Mouse (Mus musculus): Measurements from ENCODE around the gene Gm45062.
"Not testable (repeated sequence)": the region's sequence is repeated elsewhere in the genome, so short reads cannot be mapped to it uniquely, and the experiment has no call there.

The Gm45062 gene

GRCm38 (mm10) chr6:8312554-8312953 lies 53.3 kb downstream of the Gm45062 start:
- in situ Hi-C loops (cut with MboI) = no loop called here

- in situ Hi-C loops (cut with MboI) = no loop called here
Observed at GRCm38 (mm10) chr6:8316201-8316600, 57.0 kb downstream of the Gm45062 start.

GRCm38 (mm10) chr6:8319591-8319990 lies 60.3 kb downstream of the Gm45062 start:
- in situ Hi-C loops (cut with MboI) = no loop called here

GRCm38 (mm10) chr6:8331496-8331895 lies 72.2 kb downstream of the Gm45062 start:
- in situ Hi-C loops (cut with MboI) = not testable (repeated sequence)

- in situ Hi-C loops (cut with MboI) = no loop called here
Observed at GRCm38 (mm10) chr6:8333380-8333779, 74.1 kb downstream of the Gm45062 start.

GRCm38 (mm10) chr6:8336487-8337390 lies 77.5 kb downstream of the Gm45062 start:
- in situ Hi-C loops (cut with MboI) = no loop called here

GRCm38 (mm10) chr6:8339453-8339852 lies 80.2 kb downstream of the Gm45062 start:
- in situ Hi-C loops (cut with MboI) = no loop called here

GRCm38 (mm10) chr6:8343271-8343670 lies 84.0 kb downstream of the Gm45062 start:
- in situ Hi-C loops (cut with MboI) = no loop called here

GRCm38 (mm10) chr6:8345219-8345856 lies 86.1 kb downstream of the Gm45062 start:
- in situ Hi-C loops (cut with MboI) = no loop called here

- in situ Hi-C loops (cut with MboI) = no loop called here
Observed at GRCm38 (mm10) chr6:8347154-8347553, 87.9 kb downstream of the Gm45062 start.

- in situ Hi-C loops (cut with MboI) = no loop called here
Observed at GRCm38 (mm10) chr6:8348344-8348743, 89.1 kb downstream of the Gm45062 start.

- in situ Hi-C loops (cut with MboI) = no loop called here
Observed at GRCm38 (mm10) chr6:8349060-8349670, 89.9 kb downstream of the Gm45062 start.

- in situ Hi-C loops (cut with MboI) = no loop called here
Observed at GRCm38 (mm10) chr6:8351507-8351906, 92.3 kb downstream of the Gm45062 start.

GRCm38 (mm10) chr6:8352533-8353168 lies 93.4 kb downstream of the Gm45062 start:
- in situ Hi-C loops (cut with MboI) = no loop called here

GRCm38 (mm10) chr6:8353461-8353860 lies 94.2 kb downstream of the Gm45062 start:
- in situ Hi-C loops (cut with MboI) = no loop called here

- in situ Hi-C loops (cut with MboI) = no loop called here
Observed at GRCm38 (mm10) chr6:8354846-8355245, 95.6 kb downstream of the Gm45062 start.

- in situ Hi-C loops (cut with MboI) = no loop called here
Observed at GRCm38 (mm10) chr6:8358232-8358631, 99.0 kb downstream of the Gm45062 start.

- in situ Hi-C loops (cut with MboI) = no loop called here
Observed at GRCm38 (mm10) chr6:8358782-8359181, 99.5 kb downstream of the Gm45062 start.

GRCm38 (mm10) chr6:8360805-8361204 lies 101.6 kb downstream of the Gm45062 start:
- in situ Hi-C loops (cut with MboI) = no loop called here

- in situ Hi-C loops (cut with MboI) = no loop called here
Observed at GRCm38 (mm10) chr6:8364033-8364756, 104.9 kb downstream of the Gm45062 start.

- in situ Hi-C loops (cut with MboI) = no loop called here
Observed at GRCm38 (mm10) chr6:8364757-8365150, 105.5 kb downstream of the Gm45062 start.

GRCm38 (mm10) chr6:8367675-8368074 lies 108.4 kb downstream of the Gm45062 start:
- in situ Hi-C loops (cut with MboI) = no loop called here

Data from mature B cell (primary cell).